Mouse (Mus musculus): ENCODE results near the gene Zfp853. TPM values are rescaled to one million over a fixed set of nuclear protein-coding genes. Genes with fewer than 3 reads are reported as not detected.

Gene Zfp853
- 0.06 and 0.08 TPM in 2 replicates for polyA plus RNA-seq (2012; rRNA removed)

DNA sequence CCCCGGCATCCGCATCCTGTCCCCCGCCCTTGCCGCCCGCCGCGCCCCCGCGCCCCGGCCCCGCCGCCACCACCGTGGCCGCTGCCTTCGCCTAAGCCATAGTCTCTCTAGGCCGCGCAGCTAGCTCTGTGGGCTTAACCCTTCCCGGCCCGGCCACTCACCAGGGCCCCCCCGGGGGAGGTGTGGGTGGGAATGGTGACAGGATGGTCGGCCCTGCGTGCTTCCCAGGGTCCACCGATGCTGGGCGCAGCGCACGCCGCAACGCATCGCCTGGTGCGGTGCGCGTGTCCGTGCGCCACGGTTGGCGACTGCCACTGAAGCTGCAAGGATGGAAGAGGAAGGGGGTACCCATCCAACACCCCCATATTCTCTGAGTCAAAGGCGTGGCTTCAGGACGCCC is at the start of gene Zfp853:
Gene Zfp853 (minus strand): TSS at position 220 of the 400 bp plus-strand sequence.

DNA sequence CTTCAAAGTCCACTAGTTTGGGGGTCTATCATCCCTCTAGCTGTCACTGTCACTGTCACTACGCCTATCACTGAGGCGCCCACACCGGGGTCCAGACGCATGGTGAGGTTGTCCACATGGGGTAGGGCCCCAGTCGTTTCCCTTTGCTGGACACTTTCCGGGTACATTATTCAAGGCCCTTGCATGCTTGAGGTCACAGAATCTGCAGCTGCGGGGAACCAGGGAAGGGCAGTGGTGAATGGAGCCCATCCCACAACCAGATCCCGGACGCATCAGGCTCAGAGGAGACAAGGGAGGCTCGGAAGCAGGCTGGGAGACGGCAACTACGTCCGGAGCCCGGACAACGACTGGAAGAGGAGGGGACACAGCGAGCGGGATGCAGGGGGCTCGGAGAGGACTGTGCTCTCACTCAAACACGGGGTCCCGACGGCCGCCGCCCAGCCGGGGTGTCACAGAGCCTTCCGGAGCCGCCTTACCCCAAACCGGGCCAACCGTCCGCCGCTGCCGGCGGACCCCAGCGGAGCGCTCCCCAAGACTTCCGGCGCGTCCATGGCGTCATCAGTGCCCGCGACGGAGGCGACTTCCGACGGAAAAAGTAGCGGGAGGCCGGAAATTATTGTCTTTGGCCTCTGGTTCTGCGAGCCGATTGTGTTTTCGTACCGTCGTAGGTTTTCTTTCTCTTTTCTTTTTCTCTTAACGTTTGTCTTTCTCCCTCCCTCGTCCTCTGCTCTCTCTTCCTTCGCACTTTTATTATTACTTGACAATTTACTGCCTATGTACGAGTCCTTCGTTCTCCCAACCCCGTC is 35.5 kb upstream of the Zfp853 start, which contains the start of gene Zdhhc4:
Gene Zdhhc4 (minus strand): TSS at position 567 of the 806 bp plus-strand sequence.

DNA sequence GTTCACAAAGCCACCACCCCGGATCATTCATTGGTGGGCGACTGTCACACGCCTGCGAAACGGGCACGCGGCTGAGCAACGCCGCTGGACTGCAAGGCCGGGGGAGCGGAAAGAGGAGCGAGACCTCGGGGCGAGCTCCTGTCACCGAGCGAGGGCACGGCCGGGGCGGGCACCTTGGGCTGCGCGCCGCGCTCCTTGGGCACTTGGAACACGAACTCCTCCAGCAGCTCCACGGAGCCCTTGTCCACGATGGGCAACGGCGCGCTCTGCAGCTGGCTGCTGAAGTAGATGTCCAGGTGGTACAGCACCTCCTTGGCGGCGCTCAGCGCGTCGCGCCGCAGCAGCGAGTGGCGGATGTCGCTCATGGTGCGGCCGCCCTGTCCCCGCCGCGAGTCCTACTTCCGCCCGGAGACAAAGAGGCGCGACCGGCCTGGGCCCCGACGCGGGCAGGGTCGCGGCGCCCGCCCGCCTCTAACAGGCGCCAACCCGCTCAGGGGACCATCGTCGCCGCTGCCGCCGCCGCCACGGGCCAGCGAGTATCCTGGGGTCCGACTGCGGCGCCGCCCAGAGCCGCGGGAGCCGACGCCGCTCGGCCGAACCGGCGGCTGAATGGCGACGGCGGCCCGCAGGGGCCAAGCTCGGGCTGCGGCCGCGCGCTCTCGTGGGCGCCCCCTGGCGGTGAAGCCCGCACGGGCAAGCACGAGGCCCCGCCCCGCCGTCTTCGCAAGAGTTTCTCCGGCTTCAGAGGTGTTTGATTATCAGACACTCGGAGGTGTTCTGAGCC is 21.5 kb upstream of the Zfp853 start, which contains the start of gene E130309D02Rik:
Gene E130309D02Rik (minus strand): TSS at position 631 of the 784 bp plus-strand sequence.

DNA sequence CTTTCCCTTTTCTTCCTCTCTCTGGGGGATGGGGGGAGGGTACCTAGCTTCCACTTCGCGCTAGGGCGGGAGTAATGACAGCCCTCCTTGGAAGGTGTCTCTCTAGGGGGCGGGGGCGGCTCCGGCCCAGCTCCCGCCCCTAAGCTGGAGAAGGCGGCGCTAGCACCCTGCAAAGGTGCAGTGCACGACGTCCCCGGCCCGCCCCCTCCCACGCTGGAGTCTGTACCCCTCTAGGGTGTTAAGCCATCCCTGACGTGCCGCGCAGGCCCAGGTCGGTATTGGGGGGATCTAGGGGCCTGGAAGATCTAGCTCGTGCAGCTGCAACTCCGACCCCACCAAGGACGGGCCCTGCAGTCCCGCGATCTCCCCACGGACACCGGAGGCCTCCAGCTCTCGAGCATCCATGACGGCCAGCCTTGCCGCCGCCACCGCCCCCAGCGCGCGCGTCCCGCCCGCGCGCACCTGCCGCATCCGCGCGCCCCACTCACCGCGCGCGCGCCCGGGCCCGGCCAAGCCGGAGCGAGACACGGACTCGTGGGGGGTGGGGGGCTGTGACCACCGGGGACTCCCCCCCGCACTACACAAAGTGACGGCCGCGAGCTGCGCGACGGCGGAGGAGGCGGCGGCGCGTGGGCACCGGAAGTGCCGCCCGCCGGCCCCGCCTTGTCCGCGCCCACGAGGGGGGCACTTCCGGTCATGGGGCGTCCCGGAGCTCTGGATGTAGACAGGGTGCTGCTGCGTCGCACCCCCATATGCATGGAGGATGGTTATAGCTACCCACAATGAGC is 23.9 kb downstream of the Zfp853 start, which contains the start of gene Zfp316:
Gene Zfp316 (minus strand): TSS at position 660 of the 788 bp plus-strand sequence.

Other genes with a start within 250 kb of the Zfp853 start
- gene Rnf216, start 180.6 kb downstream of the Zfp853 start, polyA plus RNA-seq (2012; rRNA removed): 9.2 and 9.6 TPM in 2 replicates
- not detected in 2 replicates for gene Olfr718-ps1, start 146.0 kb downstream of the Zfp853 start, polyA plus RNA-seq (2012; rRNA removed)
- 1.9 and 2.0 TPM in 2 replicates for gene Rbak, start 112.8 kb downstream of the Zfp853 start, polyA plus RNA-seq (2012; rRNA removed)
- gene Spdye4b, start 112.6 kb downstream of the Zfp853 start, polyA plus RNA-seq (2012; rRNA removed): not detected in 2 replicates
- gene Spdye4a, start 66.7 kb downstream of the Zfp853 start, polyA plus RNA-seq (2012; rRNA removed): not detected in 2 replicates
- 2.1 and 2.3 TPM in 2 replicates for gene Zfp12, start 58.5 kb downstream of the Zfp853 start, polyA plus RNA-seq (2012; rRNA removed)
- gene Zfp316, start 23.6 kb downstream of the Zfp853 start, polyA plus RNA-seq (2012; rRNA removed): 0.27 and 0.32 TPM in 2 replicates
- gene E130309D02Rik, start 21.7 kb upstream of the Zfp853 start, polyA plus RNA-seq (2012; rRNA removed): 10.8 and 13.9 TPM in 2 replicates
- 15.1 and 16.1 TPM in 2 replicates for gene Zdhhc4, start 35.6 kb upstream of the Zfp853 start, polyA plus RNA-seq (2012; rRNA removed)
- 0.01 and 0.02 TPM in 2 replicates for gene Grid2ip, start 63.7 kb upstream of the Zfp853 start, polyA plus RNA-seq (2012; rRNA removed)
- gene Kdelr2, start 110.2 kb upstream of the Zfp853 start, polyA plus RNA-seq (2012; rRNA removed): 35.5 and 44.9 TPM in 2 replicates
- gene Daglb, start 171.0 kb upstream of the Zfp853 start, polyA plus RNA-seq (2012; rRNA removed): 4.0 and 5.2 TPM in 2 replicates
- gene Rac1, start 234.4 kb upstream of the Zfp853 start, polyA plus RNA-seq (2012; rRNA removed): 111 and 124 TPM in 2 replicates